ENCODE assay signal across 8 mouse cellular contexts in the genomic region with DNA sequence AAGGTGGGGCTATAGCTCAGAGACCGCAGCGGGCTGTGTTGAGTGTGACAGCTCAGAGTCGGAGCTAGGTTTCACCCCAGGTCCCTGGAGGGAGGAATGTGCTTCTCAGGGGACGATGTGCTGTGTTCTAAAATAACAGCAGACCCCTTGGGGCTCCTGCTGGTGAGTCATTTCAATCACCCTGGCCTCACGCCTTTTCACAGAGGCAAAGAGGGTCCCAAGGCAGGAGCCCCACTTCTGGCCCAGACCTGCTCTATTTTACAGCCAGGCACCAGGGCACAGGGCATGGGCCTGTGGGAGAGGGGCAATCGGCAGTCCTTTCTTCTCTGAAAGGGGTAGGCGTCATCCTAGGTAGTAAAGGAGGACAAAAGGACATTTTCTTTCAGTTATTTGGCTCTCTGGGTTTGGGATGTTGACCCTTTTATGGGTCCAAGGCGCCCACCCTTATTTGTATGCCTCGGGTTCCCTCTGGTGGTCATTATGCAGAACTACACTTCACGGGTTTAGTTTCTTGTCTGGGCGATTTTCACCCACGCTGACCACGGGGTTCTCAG. TPM values are rescaled to one million over a fixed set of nuclear protein-coding genes. Genes with fewer than 3 reads are reported as not detected.
DNase-seq lines count a peak whose midpoint lies in the region; ATAC-seq and TF ChIP-seq lines count a peak whose summit lies in the region.

No protein-coding gene starts in this region.

- DNase-seq in heart, adult 2 months = peak in 1 of 2 experiments; percentile 18
- DNase-seq in heart, postnatal 25 days (ENCODE audit: low spot score) = no peak
- no peak for DNase-seq in testis, postnatal 10 days (ENCODE audit: low spot score)
- DNase-seq in embryo, embryonic 9.5 days (ENCODE audit: extremely low spot score) = peak; percentile 47
- DNase-seq in limb, embryonic 10.5 days (ENCODE audit: low spot score) = peak; percentile 53
- no peak for DNase-seq in right cerebral cortex, postnatal 4 days

- H3K9me3 ChIP-seq in limb, embryonic 10.5 days (replicated peaks) = no peaks in the 10 kb centered on the region
- H3K9me3 ChIP-seq in neural tube, embryonic 15.5 days (replicated peaks) = no peaks in the 10 kb centered on the region

- no peaks in the 10 kb centered on the region for H3K27me3 ChIP-seq in heart, adult 2 months (ENCODE audit: control insufficient read depth, insufficient read depth, low read length)
- no peaks in the 10 kb centered on the region for H3K27me3 ChIP-seq in testis, adult 2 months (ENCODE audit: control insufficient read depth, insufficient read depth, low read length)
- H3K27me3 ChIP-seq in limb, embryonic 10.5 days (ENCODE audit: low read depth, poor library complexity, severe bottlenecking) = peaks cover 32% of the 10 kb centered on the region
- 0 out of 2 replicates have a peak, but pooled peaks cover 10% of the 10 kb centered on the region for H3K27me3 ChIP-seq in neural tube, embryonic 15.5 days (replicated peaks)

- no peak overlapping the region for H3K27ac ChIP-seq in heart, adult 2 months
- H3K27ac ChIP-seq in testis, adult 2 months (ENCODE audit: control insufficient read depth, insufficient read depth, low read depth, low read length) = no peak overlapping the region
- peak overlapping the region; percentile 73 for H3K27ac ChIP-seq in limb, embryonic 10.5 days
- H3K27ac ChIP-seq in neural tube, embryonic 15.5 days (replicated peaks) = no peak overlapping the region

- no peaks in the 10 kb centered on the region; the same call in 1 of the 2 replicates for H3K4me1 ChIP-seq in heart, adult 2 months (ENCODE audit: control insufficient read depth, insufficient read depth, low read length)
- H3K4me1 ChIP-seq in testis, adult 2 months (ENCODE audit: control insufficient read depth, insufficient read depth, low read length) = peaks cover 3% of the 10 kb centered on the region
- peaks cover 25% of the 10 kb centered on the region for H3K4me1 ChIP-seq in limb, embryonic 10.5 days
- H3K4me1 ChIP-seq in neural tube, embryonic 15.5 days = 0 out of 2 replicates have a peak, but pooled peaks cover 5% of the 10 kb centered on the region

- TF ChIP-seq CTCF in heart, adult 2 months (IDR thresholded peaks at IDR 0.05) = peak; percentile 87
- TF ChIP-seq CTCF in testis, adult 2 months (IDR thresholded peaks at IDR 0.05; ENCODE audit: control insufficient read depth, insufficient read depth, insufficient replicate concordance, low read depth, low read length) = peak; percentile 53

- intact Hi-C loops in heart, adult 2 months (cut with DNase I) = loop anchor here (1.0 kb wide), 3 partner anchors 51 to 157 kb away; no protein-coding TSS in a partner anchor
- intact Hi-C loops in heart, postnatal 25 days (cut with DNase I) = loop anchor here (1.0 to 2.0 kb wide), 3 partner anchors 51 to 156 kb away; no protein-coding TSS in a partner anchor

- no peaks in the 10 kb centered on the region for H3K36me3 ChIP-seq in heart, adult 2 months (ENCODE audit: control insufficient read depth, insufficient read depth, low read length)
- H3K36me3 ChIP-seq in testis, adult 2 months (ENCODE audit: control insufficient read depth, insufficient read depth, low read length) = no peaks in the 10 kb centered on the region
- no peaks in the 10 kb centered on the region for H3K36me3 ChIP-seq in limb, embryonic 10.5 days
- no peaks in the 10 kb centered on the region for H3K36me3 ChIP-seq in neural tube, embryonic 15.5 days

- no peak overlapping the region for H3K4me2 ChIP-seq in neural tube, embryonic 15.5 days

- no peak for TF ChIP-seq POLR2A in heart, adult 2 months (IDR thresholded peaks at IDR 0.05; ENCODE audit: insufficient read depth, low read depth, low read length)
- no peak for TF ChIP-seq POLR2A in testis, adult 2 months (IDR thresholded peaks at IDR 0.05; ENCODE audit: control insufficient read depth, low read depth, low read length)

- TF ChIP-seq EP300 in heart, adult 2 months (IDR thresholded peaks at IDR 0.05; ENCODE audit: insufficient read depth, low read depth, low read length) = 0 out of 2 replicates have a peak, but pooled peaks have one; percentile 59

- H3K9ac ChIP-seq in heart, adult 2 months (ENCODE audit: low read depth, low read length) = no peak overlapping the region
- H3K9ac ChIP-seq in neural tube, embryonic 15.5 days (replicated peaks) = no peak overlapping the region

- H3K79me2 ChIP-seq in heart, adult 2 months (replicated peaks; ENCODE audit: control insufficient read depth, insufficient read depth, low read length) = no peaks in the 10 kb centered on the region

- 18% methylated on average over 13 of the region's 13 CpGs for WGBS in heart, adult 2 months
- 21% methylated on average over 13 of the region's 13 CpGs for WGBS in limb, embryonic 10.5 days
- 8% methylated on average over 13 of the region's 13 CpGs for WGBS in neural tube, embryonic 15.5 days

- ATAC-seq in neural tube, embryonic 15.5 days (ENCODE audit: low FRiP score) = peak; percentile 41; the same call in 1 of the 2 replicates

- H3K4me3 ChIP-seq in heart, adult 2 months = no peak overlapping the region
- H3K4me3 ChIP-seq in testis, adult 2 months (ENCODE audit: control insufficient read depth, low read depth, low read length) = no peak overlapping the region
- no peak overlapping the region for H3K4me3 ChIP-seq in limb, embryonic 10.5 days
- no peak overlapping the region for H3K4me3 ChIP-seq in neural tube, embryonic 15.5 days (replicated peaks)

RNA-seq across cellular contexts. Expression of a gene that starts 3.0 kb away (rescaled TPM):
- total RNA-seq in heart, adult 2 months (2021) = not detected
- 0.10 TPM in 1 of 2 replicates, not detected in the other for polyA plus RNA-seq in heart, adult 2 months (2012; rRNA removed)
- not detected for total RNA-seq in heart, postnatal 25 days (2021)
- not detected in 2 replicates for polyA plus RNA-seq in testis, adult 2 months (2012; rRNA removed)
- polyA plus RNA-seq in limb, embryonic 10.5 days (2016; fragmentation: Nextera tagmentation; extraction: Ambion mirVana) = 0.23 TPM in 1 of 2 replicates, not detected in the other
- polyA plus RNA-seq in neural tube, embryonic 15.5 days (2015; fragmentation: Nextera tagmentation; extraction: Ambion mirVana) = 3.0 and 10.8 TPM in 2 replicates

RNA-seq across cellular contexts. Expression of a gene that starts 34.2 kb away (rescaled TPM):
- total RNA-seq in heart, adult 2 months (2021) = 10 to 100 TPM; 15.5 to 22.8 TPM
- polyA plus RNA-seq in heart, adult 2 months (2012; rRNA removed) = 44.1 and 59.4 TPM in 2 replicates
- total RNA-seq in heart, postnatal 25 days (2021) = 10 to 100 TPM; 17.8 to 18.4 TPM
- 4.2 and 5.6 TPM in 2 replicates for polyA plus RNA-seq in testis, adult 2 months (2012; rRNA removed)
- 10.5 and 15.4 TPM in 2 replicates for polyA plus RNA-seq in limb, embryonic 10.5 days (2016; fragmentation: Nextera tagmentation; extraction: Ambion mirVana)
- polyA plus RNA-seq in neural tube, embryonic 15.5 days (2015; fragmentation: Nextera tagmentation; extraction: Ambion mirVana) = 29.8 and 64.3 TPM in 2 replicates

Comparison
In these comparisons a context has a peak if more than half of its experiments do, and no peak if none do; other contexts are left out.
1. DNase-seq: peak in embryo, embryonic 9.5 days (single experiment) and limb, embryonic 10.5 days (single experiment); none in heart, postnatal 25 days (single experiment), testis, postnatal 10 days (single experiment) and right cerebral cortex, postnatal 4 days (single experiment).